Mouse (Mus musculus) layer of hippocampus, adult 11-12 months (tissue): ENCODE results near the gene Elmo2.

Experiments
- DNase-seq: peaks from one replicate; pipeline ENCODE4 v3.0.0; 2022; ENCODE audit warnings: low spot score

Gene Elmo2

GRCm38 (mm10) chr2:165256213-165256612 lies 70.1 kb downstream of the Elmo2 start:
- DNase-seq = no peak

- no peak for DNase-seq
Measured at GRCm38 (mm10) chr2:165253867-165254266, 72.4 kb downstream of the Elmo2 start.

- no peak for DNase-seq
Measured at GRCm38 (mm10) chr2:165253269-165253668, 73.0 kb downstream of the Elmo2 start.

- DNase-seq = no peak
Measured at GRCm38 (mm10) chr2:165252801-165253200, 73.5 kb downstream of the Elmo2 start.

- DNase-seq = no peak
Measured at GRCm38 (mm10) chr2:165252381-165252780, 73.9 kb downstream of the Elmo2 start.

- DNase-seq = no peak
Measured at GRCm38 (mm10) chr2:165250903-165251302, 75.4 kb downstream of the Elmo2 start.

- no peak for DNase-seq
Measured at GRCm38 (mm10) chr2:165248967-165249366, 77.3 kb downstream of the Elmo2 start.

- no peak for DNase-seq
Measured at GRCm38 (mm10) chr2:165246349-165246748, 79.9 kb downstream of the Elmo2 start.

GRCm38 (mm10) chr2:165243122-165243720 lies 83.1 kb downstream of the Elmo2 start:
- DNase-seq = no peak

GRCm38 (mm10) chr2:165242575-165242974 lies 83.7 kb downstream of the Elmo2 start:
- DNase-seq = no peak

GRCm38 (mm10) chr2:165241786-165242185 lies 84.5 kb downstream of the Elmo2 start:
- no peak for DNase-seq

GRCm38 (mm10) chr2:165240371-165240770 lies 85.9 kb downstream of the Elmo2 start:
- DNase-seq = no peak

GRCm38 (mm10) chr2:165239533-165240144 lies 86.6 kb downstream of the Elmo2 start:
- DNase-seq = no peak

GRCm38 (mm10) chr2:165238416-165239145 lies 87.7 kb downstream of the Elmo2 start:
- no peak for DNase-seq
